Mouse (Mus musculus): ENCODE measurements around the gene Rab31. TPM values are rescaled to one million over a fixed set of nuclear protein-coding genes. Genes with fewer than 3 reads are reported as not detected.

Gene Rab31
- polyA plus RNA-seq, 1 experiment from 2014 or later = 6.9 TPM

DNA sequence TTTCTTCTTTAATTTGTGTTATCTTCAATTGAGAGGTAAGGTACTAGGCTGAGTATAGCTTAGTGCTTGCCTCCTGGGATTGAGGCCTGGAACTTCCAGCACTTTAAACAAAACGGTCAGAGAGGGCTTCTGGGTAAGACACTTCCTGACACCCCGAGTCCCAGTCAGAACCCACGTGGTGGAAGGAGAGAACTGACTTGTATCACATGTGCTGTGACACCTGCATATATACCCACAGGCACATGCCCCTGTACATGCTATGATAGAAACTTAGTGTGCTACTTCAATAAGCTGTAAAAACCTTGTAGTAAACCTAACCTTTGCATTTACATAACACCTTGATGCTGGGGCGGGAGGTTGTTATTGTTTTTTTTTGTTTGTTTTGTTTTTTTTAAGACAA is 25.9 kb upstream of the Rab31 start:
- WGBS (ENCODE audit: insufficient replicate concordance) = 39% methylated on average over 4 of the region's 4 CpGs
- no peak overlapping the region for H3K27ac ChIP-seq (ENCODE audit: low read length)
- H3K4me3 ChIP-seq (ENCODE audit: low read depth, low read length) = no peak overlapping the region
- no peak overlapping the region for H3K4me2 ChIP-seq (ENCODE audit: low read depth, low read length)
- peaks cover 2% of the 10 kb centered on the region; the same call in 1 of the 2 replicates for H3K4me1 ChIP-seq (ENCODE audit: control insufficient read depth, low read depth, low read length)
- H3K9ac ChIP-seq (ENCODE audit: low read depth, low read length) = no peak overlapping the region
- H3K9me3 ChIP-seq (replicated peaks; ENCODE audit: control insufficient read depth, low read length) = no peaks in the 10 kb centered on the region
- ATAC-seq (ENCODE audit: low read depth) = no peak
- no peaks in the 10 kb centered on the region for H3K27me3 ChIP-seq (ENCODE audit: control insufficient read depth, insufficient read depth, low read depth, low read length)
- H3K36me3 ChIP-seq (ENCODE audit: control insufficient read depth, insufficient read depth) = no peaks in the 10 kb centered on the region

DNA sequence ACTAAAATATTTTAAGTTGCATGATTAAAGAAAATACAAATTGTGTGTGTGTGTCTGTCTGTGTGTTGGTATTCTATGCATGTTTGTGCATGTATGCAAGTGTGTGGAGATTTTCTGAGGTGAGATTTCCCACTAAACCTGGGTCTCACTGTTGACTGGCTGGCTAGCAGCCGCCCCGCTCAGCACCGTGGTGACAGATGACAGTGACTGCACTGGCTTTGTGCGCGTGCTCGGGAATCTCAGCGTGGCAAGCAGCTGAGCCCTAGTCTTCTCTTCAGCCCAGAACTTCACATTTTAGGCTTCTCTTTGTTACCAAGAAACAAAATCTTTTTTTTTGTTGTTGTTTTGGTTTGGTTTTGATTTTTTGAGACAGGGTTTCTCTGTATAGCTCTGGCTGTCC is 23.5 kb upstream of the Rab31 start:
- Histone ChIP-seq H3K27ac (ENCODE audit: low read length) (no peak overlapping the region), H3K27me3 (ENCODE audit: control insufficient read depth, insufficient read depth, low read depth, low read length) (no peaks in the 10 kb centered on the region), H3K9me3 (replicated peaks; ENCODE audit: control insufficient read depth, low read length) (no peaks in the 10 kb centered on the region), H3K4me1 (ENCODE audit: control insufficient read depth, low read depth, low read length) (peaks cover 2% of the 10 kb centered on the region; the same call in 1 of the 2 replicates), H3K9ac (ENCODE audit: low read depth, low read length) (no peak overlapping the region), H3K4me2 (ENCODE audit: low read depth, low read length) (no peak overlapping the region), H3K36me3 (ENCODE audit: control insufficient read depth, insufficient read depth) (no peaks in the 10 kb centered on the region), H3K4me3 (ENCODE audit: low read depth, low read length) (no peak overlapping the region)
- ATAC-seq (ENCODE audit: low read depth) = no peak
- 79% methylated on average over 7 of the region's 7 CpGs for WGBS (ENCODE audit: insufficient replicate concordance)

DNA sequence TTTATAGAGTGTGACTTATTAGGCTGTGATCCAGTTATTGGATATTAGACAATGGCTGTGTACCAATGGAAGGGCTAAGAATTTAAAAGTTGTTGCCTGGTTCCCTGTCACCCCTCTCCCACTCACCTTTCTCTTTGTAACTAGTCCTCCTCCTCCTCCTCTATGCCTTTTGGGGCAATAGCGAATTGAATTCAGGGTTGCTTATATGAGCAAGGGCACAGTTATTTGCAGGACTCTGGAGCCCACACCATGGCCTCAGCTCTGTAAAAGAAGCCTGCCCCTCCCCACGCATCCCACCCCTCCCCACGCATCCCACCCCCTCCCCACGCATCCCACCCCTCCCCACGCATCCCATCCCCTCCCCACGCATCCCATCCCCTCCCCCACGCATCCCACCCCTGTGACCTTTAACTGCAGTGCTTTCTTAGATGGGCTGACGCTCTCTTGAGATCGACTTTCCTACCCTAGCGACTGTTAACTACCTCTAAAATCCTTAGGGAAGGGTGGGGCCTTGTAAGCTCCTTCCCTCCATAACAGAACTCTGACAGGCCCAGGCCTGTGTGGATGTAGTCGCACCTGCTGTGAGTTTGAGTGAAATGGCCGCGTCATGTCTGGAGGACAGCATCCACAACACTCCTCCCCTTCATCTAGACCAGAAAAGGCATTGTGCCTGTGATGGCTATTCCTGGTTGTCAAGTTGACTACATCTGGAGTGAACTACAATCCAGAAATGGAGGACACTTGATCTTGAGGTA is 21.7 kb upstream of the Rab31 start:
- ATAC-seq (ENCODE audit: low read depth) = no peak
- Histone ChIP-seq H3K4me1 (ENCODE audit: control insufficient read depth, low read depth, low read length) (peaks cover 2% of the 10 kb centered on the region; the same call in 1 of the 2 replicates), H3K36me3 (ENCODE audit: control insufficient read depth, insufficient read depth) (no peaks in the 10 kb centered on the region), H3K9me3 (replicated peaks; ENCODE audit: control insufficient read depth, low read length) (no peaks in the 10 kb centered on the region), H3K9ac (ENCODE audit: low read depth, low read length) (no peak overlapping the region), H3K4me2 (ENCODE audit: low read depth, low read length) (no peak overlapping the region), H3K4me3 (ENCODE audit: low read depth, low read length) (no peak overlapping the region), H3K27me3 (ENCODE audit: control insufficient read depth, insufficient read depth, low read depth, low read length) (no peaks in the 10 kb centered on the region), H3K27ac (ENCODE audit: low read length) (no peak overlapping the region)
- 70% methylated on average over 13 of the region's 13 CpGs for WGBS (ENCODE audit: insufficient replicate concordance)

DNA sequence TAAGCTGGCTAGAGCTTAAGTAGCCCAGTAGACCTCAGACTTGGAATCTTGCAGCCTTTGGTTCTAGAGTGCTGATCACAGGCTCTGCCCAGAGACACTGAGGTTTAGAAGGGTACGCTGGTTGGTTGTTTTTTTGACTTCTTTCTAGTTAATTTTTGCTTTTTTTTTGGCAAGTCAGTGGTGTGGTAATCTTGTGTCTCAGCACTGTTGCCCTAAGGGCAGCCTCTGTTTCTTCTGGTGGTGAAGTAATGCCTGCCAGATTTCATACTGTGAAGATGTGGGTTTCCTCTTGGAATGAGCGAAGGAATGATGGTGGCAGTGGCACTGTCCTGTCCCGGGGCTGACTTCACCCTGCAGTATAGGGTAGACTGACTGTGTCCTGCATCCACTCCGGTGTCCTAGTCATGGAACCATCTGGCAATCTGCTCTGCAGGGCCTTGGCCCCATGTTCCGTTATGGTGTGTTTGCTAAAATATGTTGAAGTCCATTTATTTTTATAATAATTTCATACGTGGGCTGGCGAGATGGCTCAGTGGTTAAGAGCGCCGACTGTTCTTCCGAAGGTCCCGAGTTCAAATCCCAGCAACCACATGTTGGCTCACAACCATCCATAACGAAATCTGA is 20.9 kb upstream of the Rab31 start:
- H3K9me3 ChIP-seq (replicated peaks; ENCODE audit: control insufficient read depth, low read length) = no peaks in the 10 kb centered on the region
- no peak overlapping the region for H3K4me2 ChIP-seq (ENCODE audit: low read depth, low read length)
- H3K27me3 ChIP-seq (ENCODE audit: control insufficient read depth, insufficient read depth, low read depth, low read length) = no peaks in the 10 kb centered on the region
- peaks cover 3% of the 10 kb centered on the region; the same call in 1 of the 2 replicates for H3K4me1 ChIP-seq (ENCODE audit: control insufficient read depth, low read depth, low read length)
- no peaks in the 10 kb centered on the region for H3K36me3 ChIP-seq (ENCODE audit: control insufficient read depth, insufficient read depth)
- H3K4me3 ChIP-seq (ENCODE audit: low read depth, low read length) = no peak overlapping the region
- no peak overlapping the region for H3K9ac ChIP-seq (ENCODE audit: low read depth, low read length)
- 83% methylated on average over 12 of the region's 12 CpGs for WGBS (ENCODE audit: insufficient replicate concordance)
- ATAC-seq (ENCODE audit: low read depth) = no peak
- H3K27ac ChIP-seq (ENCODE audit: low read length) = no peak overlapping the region

GRCm38 (mm10) chr17:65791161-65791560 is 18.6 kb upstream of the Rab31 start:
- no peak overlapping the region for H3K4me2 ChIP-seq (ENCODE audit: low read depth, low read length)
- peaks cover 3% of the 10 kb centered on the region; the same call in 1 of the 2 replicates for H3K4me1 ChIP-seq (ENCODE audit: control insufficient read depth, low read depth, low read length)
- ATAC-seq (ENCODE audit: low read depth) = no peak
- H3K9ac ChIP-seq (ENCODE audit: low read depth, low read length) = no peak overlapping the region
- H3K36me3 ChIP-seq (ENCODE audit: control insufficient read depth, insufficient read depth) = no peaks in the 10 kb centered on the region
- no peak overlapping the region for H3K27ac ChIP-seq (ENCODE audit: low read length)
- H3K27me3 ChIP-seq (ENCODE audit: control insufficient read depth, insufficient read depth, low read depth, low read length) = no peaks in the 10 kb centered on the region
- H3K9me3 ChIP-seq (replicated peaks; ENCODE audit: control insufficient read depth, low read length) = no peaks in the 10 kb centered on the region
- H3K4me3 ChIP-seq (ENCODE audit: low read depth, low read length) = no peak overlapping the region
- 86% methylated on average over 2 of the region's 2 CpGs for WGBS (ENCODE audit: insufficient replicate concordance)

DNA sequence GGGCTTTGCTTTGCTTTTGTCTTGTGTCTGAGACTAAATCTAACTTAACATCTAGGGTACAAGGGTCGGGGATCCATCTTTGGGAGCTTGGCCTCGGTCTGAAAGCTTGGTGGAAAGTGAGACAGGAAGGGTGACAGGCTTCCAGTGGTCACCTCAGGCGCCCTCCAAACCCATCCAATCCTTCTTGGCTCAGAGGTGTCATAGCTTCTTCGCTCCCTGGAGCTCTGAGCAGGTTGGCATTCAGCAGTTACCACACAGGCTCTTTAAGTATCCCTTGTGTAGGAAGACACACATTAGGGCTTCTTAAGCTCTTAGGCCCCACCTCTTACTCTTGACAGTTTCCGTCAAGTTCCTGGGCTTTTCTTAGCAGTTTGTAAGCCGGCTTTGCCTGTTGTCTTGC is 17.0 kb upstream of the Rab31 start:
- 74% methylated on average over 6 of the region's 6 CpGs for WGBS (ENCODE audit: insufficient replicate concordance)
- no peak for ATAC-seq (ENCODE audit: low read depth)
- Histone ChIP-seq H3K27ac (ENCODE audit: low read length) (no peak overlapping the region), H3K4me1 (ENCODE audit: control insufficient read depth, low read depth, low read length) (peaks cover 5% of the 10 kb centered on the region), H3K4me3 (ENCODE audit: low read depth, low read length) (no peak overlapping the region), H3K9ac (ENCODE audit: low read depth, low read length) (no peak overlapping the region), H3K27me3 (ENCODE audit: control insufficient read depth, insufficient read depth, low read depth, low read length) (no peaks in the 10 kb centered on the region), H3K36me3 (ENCODE audit: control insufficient read depth, insufficient read depth) (no peaks in the 10 kb centered on the region; the same call in 1 of the 2 replicates), H3K4me2 (ENCODE audit: low read depth, low read length) (no peak overlapping the region), H3K9me3 (replicated peaks; ENCODE audit: control insufficient read depth, low read length) (no peaks in the 10 kb centered on the region)

GRCm38 (mm10) chr17:65788542-65789291 is 16.2 kb upstream of the Rab31 start:
- no peak overlapping the region for H3K4me2 ChIP-seq (ENCODE audit: low read depth, low read length)
- peak; percentile 56 for ATAC-seq (ENCODE audit: low read depth)

DNA sequence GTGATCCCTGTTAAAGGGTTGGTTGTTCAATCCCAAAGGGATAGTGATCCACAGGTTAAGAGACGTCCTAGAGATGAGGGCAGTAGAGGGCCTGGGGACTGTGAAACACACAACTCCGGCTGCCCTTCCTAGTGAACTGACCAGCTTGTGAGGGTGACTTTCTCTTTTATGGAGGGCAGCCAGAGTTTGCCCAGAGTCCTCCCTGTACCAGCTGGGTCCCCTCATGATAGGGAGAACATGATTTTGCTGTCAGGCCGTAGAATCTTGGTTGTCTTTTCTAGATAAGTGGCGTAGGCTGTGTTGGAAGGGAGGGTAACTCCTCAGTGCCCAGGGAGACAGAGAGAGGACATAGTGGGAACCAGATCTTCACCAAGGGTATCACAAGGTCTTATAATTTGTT is 14.7 kb upstream of the Rab31 start:
- ATAC-seq (ENCODE audit: low read depth) = no peak
- Histone ChIP-seq H3K9ac (ENCODE audit: low read depth, low read length) (no peak overlapping the region), H3K9me3 (replicated peaks; ENCODE audit: control insufficient read depth, low read length) (no peaks in the 10 kb centered on the region), H3K4me1 (ENCODE audit: control insufficient read depth, low read depth, low read length) (peaks cover 8% of the 10 kb centered on the region), H3K27ac (ENCODE audit: low read length) (no peak overlapping the region), H3K4me3 (ENCODE audit: low read depth, low read length) (no peak overlapping the region), H3K27me3 (ENCODE audit: control insufficient read depth, insufficient read depth, low read depth, low read length) (peaks cover 5% of the 10 kb centered on the region), H3K36me3 (ENCODE audit: control insufficient read depth, insufficient read depth) (no peaks in the 10 kb centered on the region; the same call in 1 of the 2 replicates), H3K4me2 (ENCODE audit: low read depth, low read length) (no peak overlapping the region)
- 57% methylated on average over 4 of the region's 4 CpGs for WGBS (ENCODE audit: insufficient replicate concordance)

More at GRCm38 (mm10) chr17:65788542-65789291, 16.2 kb upstream of the Rab31 start:
- Histone ChIP-seq H3K27me3 (ENCODE audit: control insufficient read depth, insufficient read depth, low read depth, low read length) (no peaks in the 10 kb centered on the region), H3K27ac (ENCODE audit: low read length) (no peak overlapping the region), H3K36me3 (ENCODE audit: control insufficient read depth, insufficient read depth) (no peaks in the 10 kb centered on the region; the same call in 1 of the 2 replicates), H3K9me3 (replicated peaks; ENCODE audit: control insufficient read depth, low read length) (no peaks in the 10 kb centered on the region), H3K4me1 (ENCODE audit: control insufficient read depth, low read depth, low read length) (peaks cover 8% of the 10 kb centered on the region), H3K4me3 (ENCODE audit: low read depth, low read length) (no peak overlapping the region), H3K9ac (ENCODE audit: low read depth, low read length) (no peak overlapping the region)
- WGBS (ENCODE audit: insufficient replicate concordance) = 65% methylated on average over 12 of the region's 12 CpGs

Data from liver, embryonic 16.5 days (tissue).